8 mouse cellular contexts compared by ENCODE assay signal in genomic region chr11:59808170-59808960, GRCm38 (mm10). TPM values are rescaled to one million over a fixed set of nuclear protein-coding genes. Genes with fewer than 3 reads are reported as not detected.
DNase-seq lines count a peak whose midpoint lies in the region; ATAC-seq and TF ChIP-seq lines count a peak whose summit lies in the region.

No protein-coding gene starts in this region.

- WGBS in kidney, embryonic 15.5 days: 73% methylated on average over 14 of the region's 14 CpGs
- 60% methylated on average over 14 of the region's 14 CpGs for WGBS in bone marrow, adult 2 months
- WGBS in hindbrain, embryonic 11.5 days: 73% methylated on average over 14 of the region's 14 CpGs
- 61% methylated on average over 14 of the region's 14 CpGs for WGBS in midbrain, embryonic 14.5 days

- no peak for DNase-seq in kidney, postnatal 4 days
- DNase-seq in hindbrain, embryonic 11.5 days (ENCODE audit: low spot score): no peak
- peak; percentile 9 for DNase-seq in midbrain, embryonic 14.5 days
- no peak for DNase-seq in ovary, postnatal 10 days (ENCODE audit: low spot score)
- no peak for DNase-seq in gastrocnemius, postnatal 10 days
- no peak for DNase-seq in cerebellum, adult 8-10 months

- H3K27me3 ChIP-seq in kidney, embryonic 15.5 days: no peaks in the 10 kb centered on the region
- no peaks in the 10 kb centered on the region for H3K27me3 ChIP-seq in hindbrain, embryonic 11.5 days (ENCODE audit: control insufficient read depth, insufficient read depth, low read length)
- no peaks in the 10 kb centered on the region for H3K27me3 ChIP-seq in midbrain, embryonic 14.5 days (ENCODE audit: control insufficient read depth, insufficient read depth, low read length)

- peaks cover 44% of the 10 kb centered on the region for H3K36me3 ChIP-seq in kidney, embryonic 15.5 days
- H3K36me3 ChIP-seq in hindbrain, embryonic 11.5 days (ENCODE audit: control insufficient read depth, insufficient read depth, low read length): peaks cover 2% of the 10 kb centered on the region; the same call in 1 of the 2 replicates
- H3K36me3 ChIP-seq in midbrain, embryonic 14.5 days (ENCODE audit: control insufficient read depth, insufficient read depth, low read length): peaks cover 45% of the 10 kb centered on the region

- peak overlapping the region; percentile 90 for H3K9ac ChIP-seq in kidney, embryonic 15.5 days
- H3K9ac ChIP-seq in hindbrain, embryonic 11.5 days (ENCODE audit: low read depth, low read length): peak overlapping the region; percentile 97; the same call in 1 of the 2 replicates
- H3K9ac ChIP-seq in midbrain, embryonic 14.5 days (replicated peaks; ENCODE audit: low read length): peak overlapping the region; percentile 89; the same call in 1 of the 2 replicates

- H3K4me2 ChIP-seq in kidney, embryonic 15.5 days: peak overlapping the region; percentile 89
- H3K4me2 ChIP-seq in hindbrain, embryonic 11.5 days (replicated peaks; ENCODE audit: low read depth, low read length): peak overlapping the region; percentile 70
- H3K4me2 ChIP-seq in midbrain, embryonic 14.5 days (ENCODE audit: low read length): peak overlapping the region; percentile 75

- H3K27ac ChIP-seq in kidney, embryonic 15.5 days: peak overlapping the region; percentile 99
- H3K27ac ChIP-seq in bone marrow, adult 2 months (ENCODE audit: control insufficient read depth, insufficient read depth, low read depth, low read length, poor library complexity): peak overlapping the region; percentile 27
- no peak overlapping the region for H3K27ac ChIP-seq in hindbrain, embryonic 11.5 days (ENCODE audit: low read depth, low read length)
- no peak overlapping the region for H3K27ac ChIP-seq in midbrain, embryonic 14.5 days (replicated peaks; ENCODE audit: low read depth, low read length)

- no peak for TF ChIP-seq POLR2A in bone marrow, adult 2 months (IDR thresholded peaks at IDR 0.05; ENCODE audit: borderline replicate concordance, control insufficient read depth, low read depth, low read length)

- no peaks in the 10 kb centered on the region for H3K9me3 ChIP-seq in kidney, embryonic 15.5 days (replicated peaks)
- H3K9me3 ChIP-seq in hindbrain, embryonic 11.5 days (ENCODE audit: control insufficient read depth, low read length): no peaks in the 10 kb centered on the region
- H3K9me3 ChIP-seq in midbrain, embryonic 14.5 days (ENCODE audit: control insufficient read depth, low read length): no peaks in the 10 kb centered on the region

- peaks cover 17% of the 10 kb centered on the region for H3K4me1 ChIP-seq in kidney, embryonic 15.5 days
- peaks cover 4% of the 10 kb centered on the region; the same call in 1 of the 2 replicates for H3K4me1 ChIP-seq in bone marrow, adult 2 months (ENCODE audit: control insufficient read depth, insufficient read depth, low read length)
- H3K4me1 ChIP-seq in hindbrain, embryonic 11.5 days (replicated peaks; ENCODE audit: control insufficient read depth, insufficient read depth, low read length): peaks cover 5% of the 10 kb centered on the region; the same call in 1 of the 2 replicates
- peaks cover 10% of the 10 kb centered on the region for H3K4me1 ChIP-seq in midbrain, embryonic 14.5 days (ENCODE audit: control insufficient read depth, insufficient read depth, low read length)

- H3K4me3 ChIP-seq in kidney, embryonic 15.5 days (replicated peaks): peak overlapping the region; percentile 90
- H3K4me3 ChIP-seq in bone marrow, adult 2 months (replicated peaks; ENCODE audit: control insufficient read depth, low read depth, low read length): peak overlapping the region; percentile 87
- H3K4me3 ChIP-seq in hindbrain, embryonic 11.5 days (ENCODE audit: low read depth, low read length): peak overlapping the region; percentile 75
- peak overlapping the region; percentile 79 for H3K4me3 ChIP-seq in midbrain, embryonic 14.5 days (replicated peaks; ENCODE audit: low read depth, low read length)

- ATAC-seq in kidney, embryonic 15.5 days (replicated peaks; ENCODE audit: low FRiP score): no peak
- ATAC-seq in hindbrain, embryonic 11.5 days (ENCODE audit: low FRiP score): no peak
- no peak for ATAC-seq in midbrain, embryonic 14.5 days (ENCODE audit: low FRiP score, low TSS enrichment)

- TF ChIP-seq CTCF in bone marrow, adult 2 months (IDR thresholded peaks at IDR 0.05; ENCODE audit: control insufficient read depth, insufficient read depth, low read length): no peak

RNA-seq across cellular contexts. Expression of gene Flcn, which starts 1.5 kb away (rescaled TPM):
- polyA plus RNA-seq in kidney, embryonic 15.5 days (2015; fragmentation: Nextera tagmentation; extraction: Ambion mirVana): 32.1 and 32.6 TPM in 2 replicates
- polyA plus RNA-seq in bone marrow, adult 2 months (2011; ENCODE audit: insufficient read depth, insufficient read length, low replicate concordance, missing spikeins): 10.0 and 20.5 TPM in 2 replicates
- 25.9 and 26.4 TPM in 2 replicates for polyA plus RNA-seq in hindbrain, embryonic 11.5 days (2014; fragmentation: Nextera tagmentation; extraction: Ambion mirVana)
- polyA plus RNA-seq in midbrain, embryonic 14.5 days (2014; fragmentation: Nextera tagmentation; extraction: Ambion mirVana): 35.9 and 41.1 TPM in 2 replicates
- 10 to 100 TPM; 25.5 to 27.0 TPM for total RNA-seq in gastrocnemius, postnatal 10 days (2021)

RNA-seq across cellular contexts. Expression of gene Pld6, which starts 20.9 kb away (rescaled TPM):
- 5.0 and 5.1 TPM in 2 replicates for polyA plus RNA-seq in kidney, embryonic 15.5 days (2015; fragmentation: Nextera tagmentation; extraction: Ambion mirVana)
- polyA plus RNA-seq in bone marrow, adult 2 months (2011; ENCODE audit: insufficient read depth, insufficient read length, low replicate concordance, missing spikeins): not detected in 2 replicates
- 0.31 and 0.47 TPM in 2 replicates for polyA plus RNA-seq in hindbrain, embryonic 11.5 days (2014; fragmentation: Nextera tagmentation; extraction: Ambion mirVana)
- polyA plus RNA-seq in midbrain, embryonic 14.5 days (2014; fragmentation: Nextera tagmentation; extraction: Ambion mirVana): 3.0 and 5.4 TPM in 2 replicates
- total RNA-seq in gastrocnemius, postnatal 10 days (2021): under 1 TPM; 0.21 to 0.47 TPM

RNA-seq across cellular contexts. Expression of gene Nt5m, which starts 30.9 kb away (rescaled TPM):
- 37.9 and 42.8 TPM in 2 replicates for polyA plus RNA-seq in kidney, embryonic 15.5 days (2015; fragmentation: Nextera tagmentation; extraction: Ambion mirVana)
- 6.2 and 8.2 TPM in 2 replicates for polyA plus RNA-seq in bone marrow, adult 2 months (2011; ENCODE audit: insufficient read depth, insufficient read length, low replicate concordance, missing spikeins)
- 37.8 and 42.6 TPM in 2 replicates for polyA plus RNA-seq in hindbrain, embryonic 11.5 days (2014; fragmentation: Nextera tagmentation; extraction: Ambion mirVana)
- polyA plus RNA-seq in midbrain, embryonic 14.5 days (2014; fragmentation: Nextera tagmentation; extraction: Ambion mirVana): 68.2 and 73.5 TPM in 2 replicates
- 10 to 100 TPM; 15.7 to 19.2 TPM for total RNA-seq in gastrocnemius, postnatal 10 days (2021)

RNA-seq across cellular contexts. Expression of gene Cops3, which starts 31.3 kb away (rescaled TPM):
- 206 and 213 TPM in 2 replicates for polyA plus RNA-seq in kidney, embryonic 15.5 days (2015; fragmentation: Nextera tagmentation; extraction: Ambion mirVana)
- polyA plus RNA-seq in bone marrow, adult 2 months (2011; ENCODE audit: insufficient read depth, insufficient read length, low replicate concordance, missing spikeins): 21.8 and 79.9 TPM in 2 replicates
- polyA plus RNA-seq in hindbrain, embryonic 11.5 days (2014; fragmentation: Nextera tagmentation; extraction: Ambion mirVana): 246 and 254 TPM in 2 replicates
- polyA plus RNA-seq in midbrain, embryonic 14.5 days (2014; fragmentation: Nextera tagmentation; extraction: Ambion mirVana): 200 and 213 TPM in 2 replicates
- total RNA-seq in gastrocnemius, postnatal 10 days (2021): 10 to 100 TPM; 72.7 to 75.2 TPM

Comparison
In these comparisons a context has a peak if more than half of its experiments do, and no peak if none do; other contexts are left out.
1. H3K27ac ChIP-seq: peak in kidney, embryonic 15.5 days (single experiment) and bone marrow, adult 2 months (single experiment); none in hindbrain, embryonic 11.5 days (single experiment) and midbrain, embryonic 14.5 days (single experiment).
2. Peak in every context shown above with its lines, with median percentiles within 50 percentile points of each other: H3K4me2 ChIP-seq, H3K4me3 ChIP-seq and H3K9ac ChIP-seq.